Mouse (Mus musculus): ENCODE results near the gene Cd109. TPM values are rescaled to one million over a fixed set of nuclear protein-coding genes. Genes with fewer than 3 reads are reported as not detected.

Cd109 gene
- total and polyA plus RNA-seq, 3 experiments = not detected

DNA sequence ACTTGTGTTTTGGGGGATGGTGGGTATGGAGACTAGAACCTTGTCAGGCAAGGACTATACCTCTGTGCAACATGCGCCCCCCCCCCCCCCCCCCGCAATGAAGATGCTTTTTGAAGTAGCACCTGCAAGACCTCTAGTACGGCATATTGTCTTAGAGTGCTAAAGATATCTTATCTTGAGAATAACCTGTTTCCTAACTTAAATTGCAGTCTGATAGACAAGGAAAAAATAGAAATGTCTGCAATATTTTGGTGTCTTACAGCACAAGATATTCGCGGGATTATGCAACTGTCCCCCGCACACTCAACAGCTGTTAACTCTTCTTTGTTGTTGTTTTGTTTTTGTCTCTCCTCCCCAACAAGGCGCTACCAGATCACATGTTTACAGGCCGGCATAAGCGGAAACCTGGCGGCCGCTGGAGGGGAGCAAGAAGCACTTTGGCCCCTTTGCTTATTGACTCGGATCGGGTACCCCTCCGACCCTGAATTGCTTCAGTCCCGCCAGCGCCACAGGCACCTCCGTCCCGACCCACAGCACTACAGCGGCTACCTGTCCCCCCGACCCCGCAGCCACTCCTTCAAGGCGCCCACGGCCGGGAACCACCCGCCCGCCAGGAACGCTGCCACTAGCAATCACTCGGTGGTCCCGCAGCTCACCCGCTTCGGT, 28.0 kb upstream of the Cd109 start (continued):
- TF ChIP-seq HCFC1 (IDR thresholded peaks at IDR 0.05; ENCODE audit: low read depth, low read length) (no peak), TBP (IDR thresholded peaks at IDR 0.05; ENCODE audit: low read depth, low read length) (0 out of 2 replicates have a peak, but pooled peaks have one; percentile 4), SIN3A (IDR thresholded peaks at IDR 0.05; ENCODE audit: low read length) (peak; percentile 75; the same call in 1 of the 2 replicates), ZMIZ1 (IDR thresholded peaks at IDR 0.05; ENCODE audit: low read depth, low read length) (no peak), NELFE (IDR thresholded peaks at IDR 0.05; ENCODE audit: low read depth, low read length) (no peak), JUND (IDR thresholded peaks at IDR 0.05; ENCODE audit: low read depth, low read length) (no peak), TCF12 (IDR thresholded peaks at IDR 0.05; ENCODE audit: low read depth, low read length) (peak; percentile 67), CTCF (IDR thresholded peaks at IDR 0.05 in 2 of 3, conservative IDR thresholded peaks at IDR 0.05 in 1 of 3; ENCODE audit: control insufficient read depth in 1 of 3, insufficient read depth in 1 of 3, low read depth in 2 of 3, low read length in 3 of 3, poor library complexity in 1 of 3, severe bottlenecking in 1 of 3) (no peak), MAFK (IDR thresholded peaks at IDR 0.05; ENCODE audit: borderline replicate concordance, low read depth, low read length) (no peak), CHD1 (IDR thresholded peaks at IDR 0.05; ENCODE audit: low read depth, low read length) (no peak), NRF1 (IDR thresholded peaks at IDR 0.05; ENCODE audit: insufficient read depth, low read depth, low read length, poor library complexity, severe bottlenecking) (no peak), USF1 (IDR thresholded peaks at IDR 0.05; ENCODE audit: low read depth, low read length) (peak; percentile 36; the same call in 1 of the 2 replicates), ZKSCAN1 (IDR thresholded peaks at IDR 0.05; ENCODE audit: low read depth, low read length) (no peak), POLR2AphosphoS2 (IDR thresholded peaks at IDR 0.05; ENCODE audit: low read length) (no peak), POLR2A (IDR thresholded peaks at IDR 0.05; ENCODE audit: control insufficient read depth in 1 of 2, insufficient read depth in 1 of 2, low read depth in 1 of 2, low read length in 2 of 2, poor library complexity in 1 of 2) (no peak), BHLHE40 (IDR thresholded peaks at IDR 0.05; ENCODE audit: borderline replicate concordance, low read depth, low read length) (no peak)

DNA sequence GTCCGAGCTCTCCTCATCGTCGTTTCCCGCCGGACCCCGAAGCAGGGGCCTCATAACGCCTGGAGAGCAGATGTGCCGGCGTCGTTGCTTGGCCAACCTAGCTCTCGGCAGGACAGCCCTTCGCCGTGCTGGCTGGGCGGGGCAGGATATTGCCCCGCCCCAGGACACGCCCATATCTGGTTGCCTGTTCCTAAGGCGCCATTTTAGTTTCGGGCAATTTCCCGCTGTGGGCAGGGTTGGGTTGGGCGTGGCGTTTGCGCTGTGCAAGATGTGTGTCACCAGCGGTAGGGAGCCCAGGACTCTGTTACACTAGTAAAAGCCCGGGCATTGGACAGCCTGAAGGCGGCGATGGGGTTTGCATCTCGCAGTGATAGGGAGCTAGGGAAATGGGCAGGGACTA, 27.4 kb upstream of the Cd109 start, which contains the start of gene Slc17a5:
Gene Slc17a5 (minus strand): TSS at position 128 of the 400 bp plus-strand sequence.
- peak within 1 kb of the TSS; percentile 85 to 95 for H3K4me3 ChIP-seq (ENCODE audit: control insufficient read depth in 1 of 2, insufficient read depth in 1 of 2, low read depth in 2 of 2, low read length in 2 of 2)
- TF ChIP-seq MYC (IDR thresholded peaks at IDR 0.05; ENCODE audit: low read depth, low read length) (no peak), GABPA (IDR thresholded peaks at IDR 0.05; ENCODE audit: low read depth, low read length) (no peak), ETS1 (IDR thresholded peaks at IDR 0.05; ENCODE audit: low read depth, low read length) (0 out of 2 replicates have a peak, but pooled peaks have one; percentile 14), UBTF (IDR thresholded peaks at IDR 0.05; ENCODE audit: borderline replicate concordance, insufficient read depth, low read depth, low read length) (0 out of 2 replicates have a peak, but pooled peaks have one; percentile 63), POLR2A (IDR thresholded peaks at IDR 0.05; ENCODE audit: control insufficient read depth in 1 of 2, insufficient read depth in 1 of 2, low read depth in 1 of 2, low read length in 2 of 2, poor library complexity in 1 of 2) (peak in 1 of 2 experiments; percentile 74; a peak in 2 of 4 replicates), E2F4 (IDR thresholded peaks at IDR 0.05; ENCODE audit: borderline replicate concordance, low read depth, low read length) (peak; percentile 78; the same call in 1 of the 2 replicates), NELFE (IDR thresholded peaks at IDR 0.05; ENCODE audit: low read depth, low read length) (peak; percentile 47), HCFC1 (IDR thresholded peaks at IDR 0.05; ENCODE audit: low read depth, low read length) (peak; percentile 94), TCF12 (IDR thresholded peaks at IDR 0.05; ENCODE audit: low read depth, low read length) (peak; percentile 36; the same call in 1 of the 2 replicates), NRF1 (IDR thresholded peaks at IDR 0.05; ENCODE audit: insufficient read depth, low read depth, low read length, poor library complexity, severe bottlenecking) (peak; percentile 51; the same call in 1 of the 2 replicates), JUND (IDR thresholded peaks at IDR 0.05; ENCODE audit: low read depth, low read length) (no peak), ZMIZ1 (IDR thresholded peaks at IDR 0.05; ENCODE audit: low read depth, low read length) (0 out of 2 replicates have a peak, but pooled peaks have one; percentile 49), ELF1 (IDR thresholded peaks at IDR 0.05; ENCODE audit: low read depth, low read length) (peak; percentile 66; the same call in 1 of the 2 replicates), EP300 (IDR thresholded peaks at IDR 0.05; ENCODE audit: low read depth in 1 of 2, low read length in 2 of 2) (no peak), MXI1 (IDR thresholded peaks at IDR 0.05; ENCODE audit: low read depth, low read length) (peak; percentile 36; the same call in 1 of the 2 replicates), SIN3A (IDR thresholded peaks at IDR 0.05; ENCODE audit: low read length) (peak; percentile 71), GATA1 (IDR thresholded peaks at IDR 0.05; ENCODE audit: low read depth, low read length) (no peak), TBP (IDR thresholded peaks at IDR 0.05; ENCODE audit: low read depth, low read length) (0 out of 2 replicates have a peak, but pooled peaks have one; percentile 6), POLR2AphosphoS2 (IDR thresholded peaks at IDR 0.05; ENCODE audit: low read length) (no peak; the same call in 1 of the 2 replicates)
- peaks cover 0 to 7% of the 10 kb centered on the region in 2 experiments; a peak in 1 of 4 replicates for H3K4me1 ChIP-seq (ENCODE audit: control insufficient read depth in 1 of 2, insufficient read depth in 2 of 2, low read length in 2 of 2)
- H3K9me3 ChIP-seq (replicated peaks; ENCODE audit: insufficient read depth, low read length) = no peaks in the 10 kb centered on the region
- no peaks in the 10 kb centered on the region; the same call in 1 of the 2 replicates for H3K79me2 ChIP-seq (ENCODE audit: control insufficient read depth, insufficient read depth, low read length, poor library complexity)
- peak within 1 kb of the TSS; percentile 85 for H3K9ac ChIP-seq (ENCODE audit: control insufficient read depth, low read depth, low read length, poor library complexity, severe bottlenecking)
- DNase-seq (ENCODE audit: low read depth, low spot score) = peak; percentile 97
- peak within 1 kb of the TSS; percentile 55 for H3K27ac ChIP-seq (ENCODE audit: control insufficient read depth, low read depth, low read length)
- no peaks in the 10 kb centered on the region for H3K27me3 ChIP-seq (ENCODE audit: control insufficient read depth in 1 of 2, insufficient read depth in 2 of 2, low read length in 2 of 2)
- H3K36me3 ChIP-seq (ENCODE audit: control insufficient read depth in 1 of 2, insufficient read depth in 2 of 2, low read length in 2 of 2) = peaks cover 0 to 8% of the 10 kb centered on the region in 2 experiments; a peak in 2 of 4 replicates
